Comparison of ENCODE assay signal across 10 mouse cellular contexts in the genomic region with DNA sequence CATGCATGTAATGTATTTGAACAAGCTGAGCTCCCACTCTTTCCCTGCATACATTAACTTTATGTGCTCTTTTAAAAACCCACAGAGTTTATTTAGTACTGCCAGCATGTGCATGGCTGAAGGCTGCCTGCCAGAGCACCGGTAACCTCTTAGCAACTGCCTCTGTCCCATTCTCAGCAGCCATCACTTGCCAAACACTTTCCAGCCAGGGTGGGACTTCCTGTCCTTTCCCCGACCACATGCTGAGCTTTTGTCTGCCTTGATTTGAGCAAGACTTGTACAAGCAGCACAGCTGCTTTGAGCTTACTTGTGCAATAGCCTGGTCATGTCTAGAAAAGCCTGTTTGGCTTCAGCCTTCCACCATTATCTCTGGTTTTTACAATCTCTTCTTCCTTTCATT.
A peak's percentile ranks its signal among the peaks of the same experiment; 100 is the strongest.
DNase-seq lines count a peak whose midpoint lies in the region; ATAC-seq and TF ChIP-seq lines count a peak whose summit lies in the region.
"Had no signal": no experiment of that assay in that cellular context is flagged by ENCODE, and none has a peak within 500 bp of the region (broad histone marks: within the 10 kb centered on the region; RNA-seq: fewer than 3 reads in every experiment).

No protein-coding gene starts in this region.

- no peak overlapping the region for H3K9ac ChIP-seq in embryonic facial prominence, embryonic 13.5 days
- no peak overlapping the region for H3K9ac ChIP-seq in neural tube, embryonic 11.5 days (ENCODE audit: low read length)
- H3K9ac ChIP-seq in hindbrain, embryonic 15.5 days: no peak overlapping the region
- H3K9ac ChIP-seq in liver, postnatal 0 days (replicated peaks): no peak overlapping the region
- H3K9ac ChIP-seq: stomach, embryonic 15.5 days had no signal

- no peak for DNase-seq in embryonic facial prominence, embryonic 10.5 days (ENCODE audit: low spot score)
- peak; percentile 24 for DNase-seq in neural tube, embryonic 11.5 days (ENCODE audit: low spot score)
- no peak for DNase-seq in neural tube, embryonic 10.5 days (ENCODE audit: extremely low spot score, low spot score)
- DNase-seq in retina, postnatal 1 day: peak; percentile 29
- no peak for DNase-seq in liver, postnatal 0 days
- no peak for DNase-seq in adrenal gland, postnatal 10 days
- DNase-seq: B cell, adult 2 months had no signal

- no peaks in the 10 kb centered on the region for H3K27me3 ChIP-seq in embryonic facial prominence, embryonic 13.5 days
- no peaks in the 10 kb centered on the region for H3K27me3 ChIP-seq in embryonic facial prominence, embryonic 10.5 days (replicated peaks; ENCODE audit: low read depth, poor library complexity, severe bottlenecking)
- no peaks in the 10 kb centered on the region for H3K27me3 ChIP-seq in neural tube, embryonic 11.5 days (ENCODE audit: control insufficient read depth, insufficient read depth, low read length)
- H3K27me3 ChIP-seq in hindbrain, embryonic 15.5 days: no peaks in the 10 kb centered on the region
- no peaks in the 10 kb centered on the region for H3K27me3 ChIP-seq in liver, postnatal 0 days (ENCODE audit: insufficient read depth, low read length)
- H3K27me3 ChIP-seq: stomach, embryonic 15.5 days had no signal

- ATAC-seq in embryonic facial prominence, embryonic 13.5 days (ENCODE audit: insufficient number of reproducible peaks, insufficient read depth, low FRiP score, low TSS enrichment, low read depth): no peak
- ATAC-seq in neural tube, embryonic 11.5 days (ENCODE audit: insufficient read depth, low FRiP score, low TSS enrichment): 0 out of 2 replicates have a peak, but pooled peaks have one; percentile 23
- peak; percentile 75; the same call in 1 of the 2 replicates for ATAC-seq in hindbrain, embryonic 15.5 days (ENCODE audit: low FRiP score, low read depth)
- ATAC-seq in liver, postnatal 0 days: no peak

- no peaks in the 10 kb centered on the region for H3K36me3 ChIP-seq in embryonic facial prominence, embryonic 13.5 days
- no peaks in the 10 kb centered on the region for H3K36me3 ChIP-seq in embryonic facial prominence, embryonic 10.5 days (replicated peaks)
- no peaks in the 10 kb centered on the region for H3K36me3 ChIP-seq in neural tube, embryonic 11.5 days (ENCODE audit: control insufficient read depth, insufficient read depth, low read length)
- H3K36me3 ChIP-seq in hindbrain, embryonic 15.5 days: no peaks in the 10 kb centered on the region
- no peaks in the 10 kb centered on the region for H3K36me3 ChIP-seq in liver, postnatal 0 days (replicated peaks; ENCODE audit: insufficient read depth, low read length)
- H3K36me3 ChIP-seq: stomach, embryonic 15.5 days had no signal

- peak overlapping the region; percentile 28; the same call in 1 of the 2 replicates for H3K27ac ChIP-seq in embryonic facial prominence, embryonic 13.5 days
- H3K27ac ChIP-seq in embryonic facial prominence, embryonic 10.5 days (replicated peaks): no peak overlapping the region
- H3K27ac ChIP-seq in neural tube, embryonic 11.5 days (ENCODE audit: low read depth, low read length): no peak overlapping the region
- H3K27ac ChIP-seq in hindbrain, embryonic 15.5 days (replicated peaks): no peak overlapping the region
- H3K27ac ChIP-seq in liver, postnatal 0 days (ENCODE audit: low read depth): no peak overlapping the region
- H3K27ac ChIP-seq: stomach, embryonic 15.5 days had no signal

- no peaks in the 10 kb centered on the region for H3K4me1 ChIP-seq in embryonic facial prominence, embryonic 13.5 days
- H3K4me1 ChIP-seq in embryonic facial prominence, embryonic 10.5 days: no peaks in the 10 kb centered on the region
- no peaks in the 10 kb centered on the region for H3K4me1 ChIP-seq in neural tube, embryonic 11.5 days (ENCODE audit: control insufficient read depth, insufficient read depth, low read length)
- H3K4me1 ChIP-seq in hindbrain, embryonic 15.5 days (replicated peaks): no peaks in the 10 kb centered on the region
- no peaks in the 10 kb centered on the region for H3K4me1 ChIP-seq in liver, postnatal 0 days (ENCODE audit: insufficient read depth)
- H3K4me1 ChIP-seq: stomach, embryonic 15.5 days had no signal

- no peak overlapping the region for H3K4me2 ChIP-seq in embryonic facial prominence, embryonic 13.5 days
- no peak overlapping the region for H3K4me2 ChIP-seq in neural tube, embryonic 11.5 days (ENCODE audit: low read depth)
- H3K4me2 ChIP-seq in hindbrain, embryonic 15.5 days: no peak overlapping the region
- no peak overlapping the region for H3K4me2 ChIP-seq in liver, postnatal 0 days (ENCODE audit: low read depth, low read length)
- H3K4me2 ChIP-seq: stomach, embryonic 15.5 days had no signal

- WGBS in embryonic facial prominence, embryonic 13.5 days: 49% methylated on average over 2 of the region's 2 CpGs
- WGBS in embryonic facial prominence, embryonic 10.5 days: 56% methylated on average over 2 of the region's 2 CpGs
- WGBS in neural tube, embryonic 11.5 days: 62% methylated on average over 2 of the region's 2 CpGs
- WGBS in hindbrain, embryonic 15.5 days: 34% methylated on average over 2 of the region's 2 CpGs
- 46% methylated on average over 2 of the region's 2 CpGs for WGBS in liver, postnatal 0 days (ENCODE audit: insufficient replicate concordance)

- TF ChIP-seq EP300 in liver, postnatal 0 days (IDR thresholded peaks at IDR 0.05; ENCODE audit: low read depth): no peak

- no peaks in the 10 kb centered on the region for H3K9me3 ChIP-seq in embryonic facial prominence, embryonic 13.5 days
- H3K9me3 ChIP-seq in embryonic facial prominence, embryonic 10.5 days: no peaks in the 10 kb centered on the region
- H3K9me3 ChIP-seq in neural tube, embryonic 11.5 days (ENCODE audit: control insufficient read depth, low read length): no peaks in the 10 kb centered on the region
- H3K9me3 ChIP-seq in hindbrain, embryonic 15.5 days: no peaks in the 10 kb centered on the region
- no peaks in the 10 kb centered on the region for H3K9me3 ChIP-seq in liver, postnatal 0 days (ENCODE audit: low read length)
- H3K9me3 ChIP-seq: stomach, embryonic 15.5 days had no signal

- no peak overlapping the region for H3K4me3 ChIP-seq in embryonic facial prominence, embryonic 13.5 days
- H3K4me3 ChIP-seq in embryonic facial prominence, embryonic 10.5 days: no peak overlapping the region
- H3K4me3 ChIP-seq in neural tube, embryonic 11.5 days (ENCODE audit: low read depth, low read length): no peak overlapping the region
- no peak overlapping the region for H3K4me3 ChIP-seq in hindbrain, embryonic 15.5 days
- H3K4me3 ChIP-seq in liver, postnatal 0 days (ENCODE audit: low read depth, low read length): no peak overlapping the region
- H3K4me3 ChIP-seq: stomach, embryonic 15.5 days had no signal

- no peak for TF ChIP-seq CTCF in liver, postnatal 0 days (IDR thresholded peaks at IDR 0.05; ENCODE audit: low read depth)

Comparison
In these comparisons a context has a peak if more than half of its experiments do, and no peak if none do; other contexts are left out.
1. DNase-seq: peak in neural tube, embryonic 11.5 days (single experiment) and retina, postnatal 1 day (single experiment); none in embryonic facial prominence, embryonic 10.5 days (single experiment), neural tube, embryonic 10.5 days (single experiment), liver, postnatal 0 days (single experiment) and adrenal gland, postnatal 10 days (single experiment).
2. ATAC-seq: peak in neural tube, embryonic 11.5 days (single experiment) and hindbrain, embryonic 15.5 days (single experiment); none in embryonic facial prominence, embryonic 13.5 days (single experiment) and liver, postnatal 0 days (single experiment).